In genomic region chr14:58467856-58468255, GRCm38 (mm10) we compare ENCODE assay signal across 17 mouse cellular contexts.
DNase-seq lines count a peak whose midpoint lies in the region; ATAC-seq and TF ChIP-seq lines count a peak whose summit lies in the region.
"Had no signal": no experiment of that assay in that cellular context is flagged by ENCODE, and none has a peak within 500 bp of the region (broad histone marks: within the 10 kb centered on the region; RNA-seq: fewer than 3 reads in every experiment).

No protein-coding gene starts in this region.

- WGBS in kidney, postnatal 0 days, result 22% methylated on average over 5 of the region's 5 CpGs
- 13% methylated on average over 5 of the region's 5 CpGs for WGBS in limb, embryonic 12.5 days
- 83% methylated on average over 5 of the region's 5 CpGs for WGBS in heart, embryonic 12.5 days

- peak; percentile 13 for DNase-seq in kidney, postnatal 0 days (ENCODE audit: low spot score)
- no peak for DNase-seq in kidney, adult 18-20 months
- peak; percentile 31 to 39 for DNase-seq in right cerebral cortex, postnatal 10 days (ENCODE audit: low spot score in 2 of 2)
- DNase-seq in right cerebral cortex, postnatal 36 days (ENCODE audit: low spot score in 2 of 2), result no peak
- DNase-seq in adrenal gland, postnatal 36 days, result no peak
- DNase-seq: adrenal gland, postnatal 10 days; cerebellum, postnatal 14 days; gastrocnemius, postnatal 25 days; kidney, postnatal 36 days had no signal

- H3K27me3 ChIP-seq in kidney, postnatal 0 days (ENCODE audit: insufficient read depth, low read length), result no peaks in the 10 kb centered on the region
- no peaks in the 10 kb centered on the region for H3K27me3 ChIP-seq in limb, embryonic 12.5 days
- H3K27me3 ChIP-seq in heart, embryonic 12.5 days (replicated peaks), result no peaks in the 10 kb centered on the region
- H3K27me3 ChIP-seq: heart, embryonic 13.5 days had no signal

- H3K4me2 ChIP-seq in kidney, postnatal 0 days (ENCODE audit: low read length), result no peak overlapping the region
- H3K4me2 ChIP-seq in limb, embryonic 12.5 days, result peak overlapping the region; percentile 27; the same call in 1 of the 2 replicates
- no peak overlapping the region for H3K4me2 ChIP-seq in heart, embryonic 12.5 days
- H3K4me2 ChIP-seq: heart, embryonic 13.5 days; liver, embryonic 11.5 days; midbrain, embryonic 11.5 days had no signal

- H3K27ac ChIP-seq in kidney, postnatal 0 days, result no peak overlapping the region
- peak overlapping the region; percentile 66; the same call in 1 of the 2 replicates for H3K27ac ChIP-seq in limb, embryonic 12.5 days
- no peak overlapping the region for H3K27ac ChIP-seq in heart, embryonic 12.5 days (ENCODE audit: poor library complexity, severe bottlenecking)
- H3K27ac ChIP-seq: heart, embryonic 13.5 days; hindbrain, embryonic 10.5 days had no signal

- ATAC-seq in kidney, postnatal 0 days (replicated peaks; ENCODE audit: low FRiP score, low read depth), result no peak
- ATAC-seq in limb, embryonic 12.5 days (ENCODE audit: insufficient number of reproducible peaks, insufficient read depth, low FRiP score, low TSS enrichment, low read depth), result peak; percentile 42; the same call in 1 of the 2 replicates
- no peak for ATAC-seq in heart, embryonic 12.5 days (ENCODE audit: insufficient number of reproducible peaks, low FRiP score)
- ATAC-seq: forebrain, embryonic 16.5 days had no signal

- no peak overlapping the region for H3K4me3 ChIP-seq in kidney, postnatal 0 days (replicated peaks; ENCODE audit: low read depth, low read length)
- no peak overlapping the region for H3K4me3 ChIP-seq in limb, embryonic 12.5 days (replicated peaks)
- H3K4me3 ChIP-seq in heart, embryonic 12.5 days, result no peak overlapping the region
- H3K4me3 ChIP-seq: heart, embryonic 13.5 days; hindbrain, embryonic 10.5 days; myocyte had no signal

- TF ChIP-seq CTCF in kidney, postnatal 0 days (IDR thresholded peaks at IDR 0.05; ENCODE audit: low read depth), result no peak

- H3K9ac ChIP-seq in kidney, postnatal 0 days (ENCODE audit: low read depth, low read length), result no peak overlapping the region
- no peak overlapping the region for H3K9ac ChIP-seq in limb, embryonic 12.5 days (replicated peaks)
- no peak overlapping the region for H3K9ac ChIP-seq in heart, embryonic 12.5 days
- H3K9ac ChIP-seq: heart, embryonic 13.5 days had no signal

- H3K4me1 ChIP-seq in kidney, postnatal 0 days (replicated peaks; ENCODE audit: insufficient read depth, low read length), result no peaks in the 10 kb centered on the region
- H3K4me1 ChIP-seq in limb, embryonic 12.5 days (replicated peaks), result peaks cover 20% of the 10 kb centered on the region
- H3K4me1 ChIP-seq in heart, embryonic 12.5 days (replicated peaks), result 0 out of 2 replicates have a peak, but pooled peaks cover 3% of the 10 kb centered on the region
- H3K4me1 ChIP-seq: heart, embryonic 13.5 days had no signal

- H3K36me3 ChIP-seq in kidney, postnatal 0 days (ENCODE audit: insufficient read depth, low read length), result no peaks in the 10 kb centered on the region
- H3K36me3 ChIP-seq in limb, embryonic 12.5 days, result no peaks in the 10 kb centered on the region
- no peaks in the 10 kb centered on the region for H3K36me3 ChIP-seq in heart, embryonic 12.5 days
- H3K36me3 ChIP-seq: heart, embryonic 13.5 days; hindbrain, embryonic 10.5 days had no signal

- no peaks in the 10 kb centered on the region for H3K9me3 ChIP-seq in kidney, postnatal 0 days (replicated peaks; ENCODE audit: low read length)
- H3K9me3 ChIP-seq in limb, embryonic 12.5 days, result no peaks in the 10 kb centered on the region; the same call in 1 of the 2 replicates
- no peaks in the 10 kb centered on the region for H3K9me3 ChIP-seq in heart, embryonic 12.5 days (replicated peaks)
- H3K9me3 ChIP-seq: hindbrain, embryonic 10.5 days had no signal

Comparison
In these comparisons a context has a peak if more than half of its experiments do, and no peak if none do; other contexts are left out.
1. DNase-seq: peak in kidney, postnatal 0 days (single experiment) and right cerebral cortex, postnatal 10 days (2 of 2); none in kidney, adult 18-20 months (single experiment), right cerebral cortex, postnatal 36 days (0 of 2) and adrenal gland, postnatal 36 days (0 of 2).